Mouse (Mus musculus): ENCODE results near the gene Zc3h12a.

DNA sequence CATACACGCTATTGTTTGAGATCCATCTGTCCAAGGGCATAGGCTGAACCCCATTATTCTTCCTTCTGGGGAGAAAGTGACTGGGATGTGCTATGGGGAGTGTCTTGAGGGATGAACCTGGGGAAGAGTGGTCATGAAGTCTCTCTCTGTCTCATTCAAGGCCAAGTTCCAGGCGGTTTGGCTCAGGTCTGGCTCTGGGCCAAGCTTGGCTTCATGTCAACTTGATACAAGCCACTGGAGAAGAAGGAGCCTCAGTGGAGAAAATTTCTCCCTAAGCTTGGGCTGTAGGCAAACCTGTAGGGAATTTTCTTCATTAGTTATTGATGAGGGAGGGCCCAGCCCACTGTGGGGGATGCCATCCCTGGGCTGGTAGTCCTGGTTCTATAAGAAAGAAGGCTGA is 48.0 kb upstream of the Zc3h12a start:
- TF ChIP-seq CTCF (IDR thresholded peaks at IDR 0.05; ENCODE audit: extremely low read depth, insufficient read depth, insufficient read length, insufficient replicate concordance) (no peak), POLR2A (IDR thresholded peaks at IDR 0.05; ENCODE audit: low read depth, low read length) (no peak)

Measured in spleen, adult 2 months (tissue).